Mouse (Mus musculus): ENCODE results near the gene AI661453. TPM values are rescaled to one million over a fixed set of nuclear protein-coding genes. Genes with fewer than 3 reads are reported as not detected.
"Not testable (repeated sequence)": the region's sequence is repeated elsewhere in the genome, so short reads cannot be mapped to it uniquely, and the experiment has no call there.

Gene AI661453
- polyA plus RNA-seq, 1 experiment from 2014 or later: 0.22 TPM

GRCm38 (mm10) chr17:47422616-47423015, 13.8 kb upstream of the AI661453 start:
- WGBS: 100% methylated on average over 1 of the region's 1 CpGs
- not testable (repeated sequence) for H3K4me2 ChIP-seq; ATAC-seq (ENCODE audit: low FRiP score)

DNA sequence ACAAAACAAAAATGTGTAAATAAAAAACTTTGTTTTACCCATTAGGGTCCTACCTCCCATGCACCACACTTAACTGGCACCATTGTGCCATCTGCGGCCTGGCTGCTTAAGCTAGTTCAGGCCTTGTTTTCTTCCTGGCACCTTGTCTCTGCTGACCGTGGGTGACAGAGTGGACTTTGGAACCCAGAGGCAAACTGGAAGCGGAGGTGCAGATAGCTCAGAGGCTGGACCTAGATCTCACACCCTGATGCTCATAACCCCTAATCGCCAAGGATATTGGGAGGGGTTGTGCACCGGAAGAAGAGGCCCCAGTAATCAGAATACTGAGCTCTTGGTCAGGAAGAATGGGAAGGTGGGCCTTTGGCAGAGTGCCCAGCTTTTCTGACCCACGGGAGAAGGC, 12.2 kb upstream of the AI661453 start:
- no peaks in the 10 kb centered on the region for H3K36me3 ChIP-seq
- H3K27me3 ChIP-seq: no peaks in the 10 kb centered on the region
- H3K9ac ChIP-seq: no peak overlapping the region
- WGBS: 80% methylated on average over 6 of the region's 6 CpGs
- no peak for ATAC-seq (ENCODE audit: low FRiP score)
- no peak overlapping the region for H3K4me2 ChIP-seq
- H3K4me1 ChIP-seq (replicated peaks): peaks cover 7% of the 10 kb centered on the region
- no peak overlapping the region for H3K27ac ChIP-seq
- no peak overlapping the region for H3K4me3 ChIP-seq
- H3K9me3 ChIP-seq: no peaks in the 10 kb centered on the region

More at GRCm38 (mm10) chr17:47422616-47423015, 13.8 kb upstream of the AI661453 start:
- H3K27ac ChIP-seq; H3K27me3 ChIP-seq; H3K4me1 ChIP-seq (replicated peaks); H3K4me3 ChIP-seq; H3K9me3 ChIP-seq; H3K9ac ChIP-seq; H3K36me3 ChIP-seq: not testable (repeated sequence)

DNA sequence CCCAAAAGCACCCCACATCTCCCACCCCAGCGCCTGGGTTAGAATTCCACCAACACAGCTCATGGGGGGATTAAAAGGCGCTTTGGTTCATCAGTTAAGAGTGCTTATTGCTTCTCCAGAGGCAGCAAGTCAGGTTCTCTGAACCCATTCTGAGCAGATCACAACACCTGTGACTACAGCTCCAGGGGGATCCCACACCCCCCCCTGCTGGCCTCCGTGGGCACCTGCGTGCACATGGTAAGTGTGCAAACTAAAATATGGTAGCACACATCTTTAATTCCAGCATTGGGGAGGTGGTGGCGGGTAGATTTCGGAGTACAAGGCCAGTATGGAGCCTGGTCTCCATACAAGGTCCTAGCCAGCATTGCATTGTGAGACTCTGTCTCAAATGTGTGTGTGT, 9.1 kb upstream of the AI661453 start:
- H3K9me3 ChIP-seq: no peaks in the 10 kb centered on the region
- H3K4me1 ChIP-seq (replicated peaks): peaks cover 7% of the 10 kb centered on the region
- no peak overlapping the region for H3K27ac ChIP-seq
- H3K4me2 ChIP-seq: no peak overlapping the region
- H3K27me3 ChIP-seq: 0 out of 2 replicates have a peak, but pooled peaks cover 2% of the 10 kb centered on the region
- H3K36me3 ChIP-seq: no peaks in the 10 kb centered on the region
- H3K4me3 ChIP-seq: no peak overlapping the region
- WGBS: 80% methylated on average over 6 of the region's 6 CpGs
- ATAC-seq (ENCODE audit: low FRiP score): no peak
- H3K9ac ChIP-seq: no peak overlapping the region

DNA sequence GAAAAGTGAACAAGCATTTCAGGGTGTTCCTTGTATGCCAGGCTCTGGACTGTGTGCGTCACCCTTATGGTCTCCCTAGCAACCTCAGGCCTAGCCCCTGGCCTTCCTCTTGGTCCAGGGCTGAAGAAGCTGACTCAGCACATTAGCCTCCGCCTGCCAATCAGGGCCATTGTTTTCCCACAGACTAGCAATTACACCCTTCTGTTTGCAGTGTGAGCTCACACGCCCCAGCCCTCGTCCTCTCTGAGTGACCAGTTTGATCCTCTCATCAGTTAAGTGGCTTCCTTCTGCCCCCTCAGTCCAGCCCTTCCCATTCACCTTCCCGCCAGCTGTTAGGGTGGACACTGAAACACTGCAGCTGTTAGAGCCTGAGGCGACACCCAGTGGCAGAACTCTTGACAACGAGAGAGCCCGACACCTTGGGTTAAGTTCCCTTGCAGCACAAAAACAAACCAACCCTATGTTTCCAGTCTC, 7.5 kb upstream of the AI661453 start:
- WGBS: 4% methylated on average over 8 of the region's 8 CpGs

DNA sequence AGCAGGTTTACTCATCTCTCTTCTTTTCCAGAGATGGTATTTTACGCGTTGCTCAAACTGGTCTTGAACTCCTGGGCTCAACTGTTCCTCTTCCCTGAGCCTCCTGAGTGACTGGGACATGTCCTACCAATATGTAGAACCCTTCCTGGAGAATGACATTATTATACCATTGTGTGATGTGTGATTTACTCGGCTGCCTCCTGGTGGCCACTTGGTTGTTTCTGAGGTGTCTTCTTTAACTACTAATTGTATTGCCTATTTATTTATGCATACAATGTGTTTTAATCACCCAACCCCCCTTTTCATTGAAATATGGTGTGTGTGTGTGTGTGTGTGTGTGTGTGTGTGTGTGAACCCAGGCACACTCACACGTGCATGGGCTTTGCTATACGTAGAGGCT, 5.6 kb upstream of the AI661453 start:
- Histone ChIP-seq H3K9me3 (no peaks in the 10 kb centered on the region), H3K27me3 (peaks cover 12% of the 10 kb centered on the region), H3K4me3 (no peak overlapping the region), H3K4me2 (no peak overlapping the region), H3K27ac (no peak overlapping the region), H3K36me3 (no peaks in the 10 kb centered on the region), H3K9ac (no peak overlapping the region), H3K4me1 (replicated peaks) (peaks cover 7% of the 10 kb centered on the region)
- ATAC-seq (ENCODE audit: low FRiP score): no peak
- WGBS: 70% methylated on average over 5 of the region's 5 CpGs

More for the DNA sequence above, 7.5 kb upstream of the AI661453 start:
- Histone ChIP-seq H3K4me2 (peak overlapping the region; percentile 35), H3K4me3 (no peak overlapping the region), H3K27ac (no peak overlapping the region), H3K4me1 (replicated peaks) (peaks cover 7% of the 10 kb centered on the region), H3K9me3 (no peaks in the 10 kb centered on the region), H3K36me3 (no peaks in the 10 kb centered on the region), H3K27me3 (0 out of 2 replicates have a peak, but pooled peaks cover 2% of the 10 kb centered on the region), H3K9ac (no peak overlapping the region)
- peak; percentile 72; the same call in 1 of the 2 replicates for ATAC-seq (ENCODE audit: low FRiP score)

- H3K36me3 ChIP-seq: no peaks in the 10 kb centered on the region
- peaks cover 20% of the 10 kb centered on the region for H3K4me1 ChIP-seq (replicated peaks)
- 4% methylated on average over 25 of the region's 25 CpGs for WGBS
- peak within 1 kb of the TSS; percentile 43 for H3K4me3 ChIP-seq
- no peak for ATAC-seq (ENCODE audit: low FRiP score)
- H3K27me3 ChIP-seq: peaks cover 49% of the 10 kb centered on the region
- no peak within 1 kb of the TSS for H3K27ac ChIP-seq
- no peaks in the 10 kb centered on the region for H3K9me3 ChIP-seq
- H3K4me2 ChIP-seq: peak within 1 kb of the TSS; percentile 73
- peak within 1 kb of the TSS; percentile 67 for H3K9ac ChIP-seq
These were observed 612 bp downstream of the AI661453 start, which contains the start of gene 1700001C19Rik for GRCm38 (mm10) chr17:47436907-47437547. 1700001C19Rik (minus strand) TSS chr17:47437376.

DNA sequence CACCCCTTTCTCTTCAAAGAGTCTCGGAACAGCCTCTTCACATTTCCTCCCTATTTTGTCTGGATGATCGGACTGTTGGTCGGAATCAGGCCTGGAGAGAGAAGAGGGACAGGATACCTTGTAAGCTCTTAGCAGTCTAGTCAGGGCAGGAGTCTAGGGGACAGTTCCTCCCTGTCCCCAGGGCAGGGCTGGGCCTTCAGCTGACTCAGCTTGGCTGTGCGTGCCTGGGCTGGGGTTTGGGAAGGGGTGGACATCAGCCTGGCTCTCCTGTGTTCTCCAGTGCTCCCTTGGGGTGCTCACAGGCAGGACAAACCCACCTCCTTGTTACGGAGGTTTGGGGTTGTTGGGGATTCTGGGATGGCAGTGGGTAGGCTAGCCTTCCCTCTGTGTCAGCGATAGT, 2.2 kb downstream of the AI661453 start:
- 64% methylated on average over 6 of the region's 6 CpGs for WGBS
- Histone ChIP-seq H3K9ac (no peak overlapping the region), H3K9me3 (no peaks in the 10 kb centered on the region), H3K4me1 (replicated peaks) (peaks cover 20% of the 10 kb centered on the region), H3K4me2 (no peak overlapping the region), H3K4me3 (no peak overlapping the region), H3K36me3 (no peaks in the 10 kb centered on the region), H3K27me3 (peaks cover 49% of the 10 kb centered on the region), H3K27ac (no peak overlapping the region)
- ATAC-seq (ENCODE audit: low FRiP score): no peak

DNA sequence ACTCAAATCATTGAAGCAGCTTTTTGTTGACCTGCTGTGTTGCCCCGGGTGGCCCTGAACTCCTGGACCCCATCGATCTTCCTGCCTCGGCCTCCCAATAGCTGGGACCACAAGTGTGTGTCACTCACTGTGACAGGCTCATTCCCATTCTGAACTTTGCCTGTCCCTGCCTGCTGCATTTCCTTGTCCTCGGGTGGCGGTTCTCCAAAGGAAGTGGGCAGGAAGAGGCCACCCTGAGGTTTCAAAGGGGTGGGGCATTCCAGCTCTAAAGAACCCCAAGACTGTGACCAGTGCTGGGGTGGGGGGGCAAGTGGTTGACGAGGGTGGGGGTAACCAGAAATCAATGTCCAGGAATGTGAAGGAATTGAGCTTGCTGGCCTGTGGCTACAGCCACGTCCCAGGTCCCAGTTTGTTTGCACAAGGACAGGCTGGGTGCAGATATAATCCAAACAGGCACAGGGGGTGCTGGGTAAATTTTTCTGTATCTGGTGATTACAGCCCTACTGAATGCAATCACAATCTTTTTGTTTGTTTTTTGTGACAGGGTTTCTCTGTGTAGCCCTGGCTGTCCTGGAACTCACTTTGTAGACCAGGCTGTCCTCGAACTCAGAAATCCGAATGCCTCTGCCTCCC, 3.1 kb downstream of the AI661453 start:
- ATAC-seq (ENCODE audit: low FRiP score): no peak
- H3K27ac ChIP-seq: peak overlapping the region; percentile 58; the same call in 1 of the 2 replicates
- no peak overlapping the region for H3K4me3 ChIP-seq
- 36% methylated on average over 9 of the region's 9 CpGs for WGBS
- H3K27me3 ChIP-seq: peaks cover 49% of the 10 kb centered on the region
- no peaks in the 10 kb centered on the region for H3K9me3 ChIP-seq
- H3K9ac ChIP-seq: no peak overlapping the region
- no peak overlapping the region for H3K4me2 ChIP-seq
- no peaks in the 10 kb centered on the region for H3K36me3 ChIP-seq
- H3K4me1 ChIP-seq (replicated peaks): peaks cover 20% of the 10 kb centered on the region

- peak; percentile 55 for ATAC-seq (ENCODE audit: low FRiP score)
- H3K4me1 ChIP-seq (replicated peaks): peaks cover 20% of the 10 kb centered on the region
- H3K9ac ChIP-seq: peak overlapping the region; percentile 46; the same call in 1 of the 2 replicates
- H3K4me3 ChIP-seq: no peak overlapping the region
- H3K27ac ChIP-seq: peak overlapping the region; percentile 58
- 5% methylated on average over 9 of the region's 9 CpGs for WGBS
- peaks cover 43% of the 10 kb centered on the region for H3K27me3 ChIP-seq
- no peaks in the 10 kb centered on the region for H3K9me3 ChIP-seq
- no peaks in the 10 kb centered on the region for H3K36me3 ChIP-seq
- H3K4me2 ChIP-seq: no peak overlapping the region
These were observed 4.0 kb downstream of the AI661453 start for GRCm38 (mm10) chr17:47440359-47440890.

GRCm38 (mm10) chr17:47441296-47442051, 5.1 kb downstream of the AI661453 start:
- WGBS: 72% methylated on average over 19 of the region's 19 CpGs
- 0 out of 2 replicates have a peak, but pooled peaks have one; percentile 4 for ATAC-seq (ENCODE audit: low FRiP score)
- Histone ChIP-seq H3K9me3 (no peaks in the 10 kb centered on the region), H3K4me1 (replicated peaks) (peaks cover 15% of the 10 kb centered on the region), H3K36me3 (no peaks in the 10 kb centered on the region), H3K27me3 (peaks cover 33% of the 10 kb centered on the region), H3K27ac (no peak overlapping the region), H3K4me2 (no peak overlapping the region), H3K4me3 (no peak overlapping the region), H3K9ac (no peak overlapping the region)

DNA sequence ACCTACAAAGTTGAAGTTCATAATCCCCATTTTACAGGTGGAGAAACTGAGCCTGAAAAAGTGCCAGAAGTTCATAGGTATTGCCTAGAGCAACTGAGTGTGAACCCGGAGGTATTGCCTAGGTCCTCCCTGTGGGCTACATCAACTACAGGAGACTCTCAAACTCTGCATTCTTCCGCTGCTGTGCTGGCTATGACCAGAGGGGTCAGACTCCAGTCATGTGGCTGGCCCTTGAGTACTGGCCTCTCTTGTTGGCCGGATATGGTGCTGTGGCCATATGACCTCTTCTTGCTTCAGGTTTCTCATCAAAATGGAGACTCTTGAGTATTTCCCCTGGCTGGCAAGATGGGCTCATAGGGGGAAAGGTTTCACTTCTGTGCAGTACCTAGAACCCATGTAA, 5.9 kb downstream of the AI661453 start:
- H3K4me2 ChIP-seq: no peak overlapping the region
- no peak for ATAC-seq (ENCODE audit: low FRiP score)
- no peak overlapping the region for H3K27ac ChIP-seq
- no peak overlapping the region for H3K4me3 ChIP-seq
- no peak overlapping the region for H3K9ac ChIP-seq
- H3K9me3 ChIP-seq: no peaks in the 10 kb centered on the region
- H3K36me3 ChIP-seq: no peaks in the 10 kb centered on the region
- peaks cover 25% of the 10 kb centered on the region for H3K27me3 ChIP-seq
- H3K4me1 ChIP-seq (replicated peaks): peaks cover 9% of the 10 kb centered on the region
- WGBS: 75% methylated on average over 3 of the region's 3 CpGs

- no peak overlapping the region for H3K4me3 ChIP-seq
- no peaks in the 10 kb centered on the region for H3K9me3 ChIP-seq
- no peaks in the 10 kb centered on the region for H3K36me3 ChIP-seq
- ATAC-seq (ENCODE audit: low FRiP score): no peak
- no peak overlapping the region for H3K4me2 ChIP-seq
- 69% methylated on average over 6 of the region's 6 CpGs for WGBS
- H3K27ac ChIP-seq: no peak overlapping the region
- H3K4me1 ChIP-seq (replicated peaks): peaks cover 11% of the 10 kb centered on the region
- H3K9ac ChIP-seq: no peak overlapping the region
- H3K27me3 ChIP-seq: peaks cover 7% of the 10 kb centered on the region
These were observed 7.7 kb downstream of the AI661453 start for GRCm38 (mm10) chr17:47444113-47444512.
